Mouse (Mus musculus): Measurements from ENCODE around the gene S100a16. TPM values are rescaled to one million over a fixed set of nuclear protein-coding genes. Genes with fewer than 3 reads are reported as not detected.

Gene S100a16
- total RNA-seq, 2 experiments from 2014 or later = not detected

DNA sequence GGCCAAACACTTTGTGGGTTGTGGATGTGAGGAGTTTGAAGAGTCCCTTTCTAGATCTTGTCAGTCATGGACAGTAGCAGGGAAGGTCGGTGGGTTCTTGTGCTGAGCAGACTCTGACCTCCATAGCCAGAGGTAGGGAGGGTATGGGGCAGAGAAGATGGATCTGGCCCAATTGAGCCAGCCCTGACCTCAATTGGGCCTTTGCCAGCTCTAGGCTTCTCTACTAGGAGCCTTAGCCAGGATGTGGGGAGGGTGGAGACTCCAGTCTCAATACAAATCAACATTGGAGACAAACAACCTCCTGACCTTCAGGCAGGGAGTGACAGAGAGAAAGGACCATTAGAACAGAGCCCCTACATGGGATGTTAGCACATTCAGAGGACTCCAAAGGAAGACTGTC, 21.8 kb upstream of the S100a16 start:
- ATAC-seq (replicated peaks; ENCODE audit: low FRiP score, poor library complexity, severe bottlenecking) = peak; percentile 12; the same call in 1 of the 2 replicates

DNA sequence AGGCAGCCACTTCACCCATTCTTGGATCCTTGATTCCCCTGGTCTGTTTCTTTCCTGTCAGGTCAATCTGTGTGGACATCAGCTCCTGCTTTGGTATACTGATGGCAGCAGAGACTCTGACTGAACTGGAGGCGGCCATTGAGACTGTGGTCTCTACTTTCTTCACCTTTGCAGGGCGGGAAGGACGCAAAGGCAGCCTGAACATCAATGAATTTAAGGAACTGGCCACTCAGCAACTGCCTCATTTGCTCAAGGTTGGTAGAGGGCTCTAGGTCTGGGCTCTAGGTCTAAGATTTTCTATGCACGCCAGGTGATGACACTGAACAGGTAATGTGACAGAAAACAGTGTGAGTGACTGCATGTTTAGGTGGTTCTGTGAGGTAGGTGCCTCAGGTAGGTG, 21.3 kb upstream of the S100a16 start:
- ATAC-seq (replicated peaks; ENCODE audit: low FRiP score, poor library complexity, severe bottlenecking) = no peak

DNA sequence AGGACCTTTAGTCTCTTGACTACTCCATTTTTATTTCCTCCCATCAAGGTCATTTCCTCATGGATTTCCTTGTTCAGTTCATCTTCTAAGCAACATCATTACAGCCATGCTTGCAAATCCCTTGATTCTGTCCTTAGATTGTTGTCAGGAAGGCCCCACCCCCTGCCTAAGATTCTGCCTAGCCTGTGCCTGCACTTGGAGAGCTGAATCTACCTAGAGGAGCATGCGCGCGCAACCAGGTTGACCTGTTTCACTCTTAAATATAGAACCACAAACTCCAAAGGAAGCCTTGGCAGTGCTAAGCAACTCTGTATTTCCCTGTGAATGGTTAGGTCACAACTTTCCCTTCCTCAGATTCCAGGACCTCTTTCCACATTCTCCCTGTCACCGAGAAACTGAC, 19.3 kb upstream of the S100a16 start:
- ATAC-seq (replicated peaks; ENCODE audit: low FRiP score, poor library complexity, severe bottlenecking) = no peak

DNA sequence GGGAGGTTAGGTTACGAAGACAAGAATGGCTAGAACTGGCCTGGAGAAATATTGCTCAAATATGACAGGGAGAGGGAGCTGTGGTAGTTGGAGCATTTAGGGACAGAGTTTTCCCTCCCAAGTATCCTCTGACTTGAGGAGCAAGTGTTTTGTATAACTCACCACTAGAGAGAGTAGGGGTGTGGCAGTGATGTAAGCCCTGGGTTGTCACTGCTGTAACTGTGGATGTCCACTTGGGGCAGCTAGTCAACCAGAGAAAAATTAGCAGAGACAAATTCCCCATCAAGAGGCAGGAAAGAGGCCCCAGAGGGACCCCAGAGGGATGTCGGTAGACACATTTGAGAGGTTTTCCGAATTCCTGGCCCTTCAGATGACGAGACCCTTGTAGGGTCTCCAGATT, 11.6 kb upstream of the S100a16 start:
- peak; percentile 81 for ATAC-seq (replicated peaks; ENCODE audit: low FRiP score, poor library complexity, severe bottlenecking)

DNA sequence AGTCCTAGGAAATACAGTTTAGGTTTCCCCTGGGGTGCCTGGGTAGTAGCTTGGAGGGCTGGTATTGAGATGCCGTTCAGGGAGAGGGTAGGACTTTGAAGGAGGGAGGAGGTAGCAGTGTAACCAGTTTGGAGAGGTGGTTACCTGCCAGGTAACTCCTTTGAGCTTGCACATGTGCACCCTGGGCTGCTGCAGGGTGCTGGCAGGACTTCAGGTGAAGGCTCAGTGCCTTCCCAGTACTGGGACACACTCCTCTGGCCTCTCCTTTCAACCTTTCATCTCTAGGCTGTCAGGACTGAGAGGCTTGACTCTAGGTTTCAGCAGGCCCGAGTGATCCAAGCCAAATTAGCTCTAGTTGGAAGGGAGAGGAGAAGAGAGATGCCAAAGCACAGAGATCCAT, 11.0 kb upstream of the S100a16 start:
- no peak for ATAC-seq (replicated peaks; ENCODE audit: low FRiP score, poor library complexity, severe bottlenecking)

DNA sequence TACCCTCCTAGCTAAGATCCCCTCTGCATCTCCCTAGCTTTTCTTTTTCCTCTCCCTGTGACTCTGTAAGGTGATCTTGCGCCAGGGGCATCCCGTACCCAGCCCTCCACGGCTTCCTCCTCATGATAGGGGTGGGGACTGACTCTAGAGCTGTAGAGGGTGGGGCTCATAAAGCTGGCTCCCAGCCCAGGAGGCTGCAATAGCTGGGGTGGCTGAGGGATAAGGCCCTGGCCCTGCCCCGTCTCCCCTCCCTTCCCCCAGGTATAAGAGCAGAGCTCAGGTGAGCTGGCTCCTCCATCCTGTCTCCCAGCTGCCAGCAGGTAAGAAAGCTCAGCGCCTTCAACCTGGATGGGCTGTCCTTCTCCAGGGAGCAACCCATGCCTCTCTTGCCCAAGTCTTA, 10.5 kb upstream of the S100a16 start, which contains the start of gene S100a14:
Gene S100a14, plus strand, starts transcription at position 277 of the 400 bp plus-strand sequence.
- peak; percentile 60 for ATAC-seq (replicated peaks; ENCODE audit: low FRiP score, poor library complexity, severe bottlenecking)

DNA sequence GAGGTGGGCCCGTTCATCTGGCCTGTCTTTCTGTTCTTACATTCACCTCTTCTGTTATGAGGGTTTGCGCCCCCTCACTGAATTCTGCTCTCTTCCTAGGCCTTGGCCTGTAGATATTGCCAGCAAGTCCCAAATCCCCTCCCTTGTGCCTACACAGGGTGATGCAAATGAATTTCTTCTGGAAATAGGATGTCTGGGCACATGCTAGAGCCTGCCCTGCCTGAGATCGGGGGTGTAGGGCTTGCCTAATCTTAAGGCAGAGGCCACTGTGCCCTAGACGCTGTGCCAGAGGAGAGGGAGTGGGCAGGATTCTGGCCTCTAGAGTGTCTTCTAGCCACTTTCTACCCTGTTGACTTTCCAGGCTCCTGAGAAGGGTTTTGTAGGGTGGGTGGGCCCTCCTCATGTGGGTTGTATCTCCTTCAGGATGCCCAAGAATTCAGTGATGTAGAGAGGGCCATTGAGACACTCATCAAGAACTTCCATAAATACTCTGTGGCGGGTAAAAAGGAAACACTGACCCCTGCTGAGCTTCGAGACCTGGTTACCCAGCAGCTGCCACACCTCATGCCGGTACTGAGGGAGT, 9.7 kb upstream of the S100a16 start:
- ATAC-seq (replicated peaks; ENCODE audit: low FRiP score, poor library complexity, severe bottlenecking) = no peak

DNA sequence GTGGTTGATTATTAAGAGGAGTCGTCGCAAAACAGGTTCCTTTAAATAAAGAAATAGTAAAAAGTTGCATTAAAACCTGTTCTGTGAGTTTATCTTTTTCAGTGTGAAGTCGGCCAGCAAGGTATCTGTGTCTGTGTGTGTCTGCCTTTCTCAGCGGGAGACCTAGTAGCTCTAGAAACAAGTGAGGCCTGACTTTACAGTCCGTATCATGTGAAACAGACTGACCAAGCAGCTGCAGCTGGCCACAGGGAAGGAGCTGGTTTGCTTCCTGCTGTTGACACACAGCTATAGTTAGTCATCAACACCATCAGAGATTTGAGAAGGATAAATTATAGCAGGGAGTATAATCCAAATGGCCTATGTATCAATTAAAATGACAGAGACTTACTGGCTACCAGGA, 5.3 kb upstream of the S100a16 start:
- no peak for ATAC-seq (replicated peaks; ENCODE audit: low FRiP score, poor library complexity, severe bottlenecking)

DNA sequence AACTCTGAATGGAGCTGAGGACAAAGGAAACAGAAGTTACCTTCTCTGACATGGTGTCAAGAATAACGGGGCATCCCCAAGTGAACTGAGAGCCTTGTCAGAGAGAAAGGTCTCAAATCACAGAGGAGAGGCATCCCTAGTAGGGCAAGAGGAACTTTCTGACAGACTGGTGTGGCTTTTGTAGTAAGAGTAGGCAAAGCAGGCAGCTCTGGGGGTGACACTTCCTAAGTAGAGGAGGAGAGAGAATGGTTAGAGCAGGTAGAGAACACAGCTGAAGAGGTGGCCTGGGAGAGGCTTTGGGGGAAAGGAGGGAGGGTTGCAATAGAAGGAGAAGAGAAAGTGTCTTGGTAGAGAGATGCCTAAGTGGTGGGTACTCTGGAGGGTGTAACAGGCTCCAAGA, 1.6 kb upstream of the S100a16 start:
- ATAC-seq (replicated peaks; ENCODE audit: low FRiP score, poor library complexity, severe bottlenecking) = no peak

DNA sequence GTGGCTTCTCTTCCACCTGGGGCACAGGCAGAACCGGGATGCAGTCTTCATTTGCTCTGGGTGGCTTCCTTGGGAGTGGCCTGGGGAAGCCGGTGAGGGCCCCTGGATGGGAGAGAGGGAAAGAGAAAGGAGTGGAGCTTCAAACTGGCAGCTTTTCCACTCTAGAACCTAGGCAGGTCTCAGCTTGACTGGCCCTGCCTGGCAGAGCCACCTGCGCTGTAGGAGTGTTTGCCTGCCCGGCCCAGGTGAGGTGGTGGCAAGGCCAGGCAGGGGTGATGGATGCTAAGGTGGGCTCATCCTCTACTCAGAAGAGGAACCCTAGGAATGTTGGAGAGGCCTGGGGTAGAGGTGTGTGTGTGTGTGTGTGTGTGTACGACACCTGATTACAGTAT, 847 bp downstream of the S100a16 start:
- no peak for ATAC-seq (replicated peaks; ENCODE audit: low FRiP score, poor library complexity, severe bottlenecking)

DNA sequence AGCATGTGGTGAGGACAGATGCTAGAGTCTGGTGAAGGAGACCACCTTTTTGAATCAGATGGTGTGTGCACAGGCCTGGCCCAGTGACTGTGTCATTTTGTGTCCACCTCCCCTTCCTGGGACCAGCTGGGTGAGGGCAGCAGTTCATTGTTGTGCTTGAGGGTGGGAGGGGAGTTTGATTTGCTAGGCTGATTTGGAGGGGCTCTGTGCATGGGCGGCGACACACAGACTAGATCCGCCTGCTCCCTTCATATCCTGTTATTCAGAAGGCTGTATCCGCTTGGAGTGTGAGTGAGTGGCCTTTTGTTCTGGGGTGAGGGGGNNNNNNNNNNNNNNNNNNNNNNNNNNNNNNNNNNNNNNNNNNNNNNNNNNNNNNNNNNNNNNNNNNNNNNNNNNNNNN, 3.9 kb downstream of the S100a16 start:
- ATAC-seq (replicated peaks; ENCODE audit: low FRiP score, poor library complexity, severe bottlenecking) = no peak

DNA sequence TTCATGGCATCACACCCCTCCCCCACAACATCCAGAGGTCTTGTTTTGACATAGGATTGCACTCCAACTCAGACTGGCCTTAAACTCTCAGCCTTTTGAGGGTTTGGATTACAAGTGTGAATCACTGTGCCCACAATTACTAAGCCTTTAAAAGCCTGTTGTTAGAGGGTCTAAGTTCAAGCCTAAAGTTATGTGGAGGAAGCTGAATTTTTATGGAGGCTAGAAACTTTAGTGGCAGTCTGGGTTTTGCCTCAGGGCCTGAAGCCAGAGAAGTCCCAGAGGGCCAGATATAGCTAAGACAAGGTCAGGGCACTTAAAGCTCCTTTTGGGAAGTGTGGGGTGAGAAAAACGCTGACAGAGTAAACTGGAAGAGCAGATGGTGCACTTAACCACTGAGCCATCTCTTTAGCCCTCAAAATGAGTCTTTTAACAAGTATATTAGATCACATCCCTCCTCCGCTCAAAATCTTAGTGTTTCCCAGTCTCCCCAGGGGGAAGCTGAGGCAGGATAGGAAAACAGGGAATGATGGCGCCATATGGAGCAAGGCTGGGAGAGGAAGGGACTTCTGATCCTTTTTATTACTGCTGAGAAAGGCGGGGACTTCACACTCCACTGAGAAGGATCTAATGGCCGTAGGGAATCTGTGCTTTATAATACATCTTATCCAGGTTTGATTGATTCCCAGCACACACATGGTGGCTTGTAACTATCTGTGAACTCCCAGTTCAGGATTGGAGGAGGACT, 12.8 kb downstream of the S100a16 start:
- ATAC-seq (replicated peaks; ENCODE audit: low FRiP score, poor library complexity, severe bottlenecking) = no peak

DNA sequence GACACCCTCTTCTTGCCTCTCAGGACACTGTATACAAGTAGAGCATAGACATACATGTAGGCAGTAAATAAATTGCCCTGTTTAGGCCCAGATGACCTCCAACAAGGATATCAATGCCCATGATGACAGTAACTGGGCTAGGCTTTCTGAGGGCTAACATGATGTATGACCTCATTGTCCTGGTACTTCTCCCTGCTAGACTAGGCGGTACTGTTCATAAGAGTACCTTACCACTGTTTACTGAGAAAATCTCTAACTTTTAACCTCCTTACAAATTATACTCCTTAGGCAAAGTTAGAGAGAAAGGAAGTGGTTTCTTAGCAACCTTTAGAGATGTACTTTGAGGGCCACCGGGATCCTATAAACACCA, 13.4 kb downstream of the S100a16 start:
- no peak for ATAC-seq (replicated peaks; ENCODE audit: low FRiP score, poor library complexity, severe bottlenecking)

DNA sequence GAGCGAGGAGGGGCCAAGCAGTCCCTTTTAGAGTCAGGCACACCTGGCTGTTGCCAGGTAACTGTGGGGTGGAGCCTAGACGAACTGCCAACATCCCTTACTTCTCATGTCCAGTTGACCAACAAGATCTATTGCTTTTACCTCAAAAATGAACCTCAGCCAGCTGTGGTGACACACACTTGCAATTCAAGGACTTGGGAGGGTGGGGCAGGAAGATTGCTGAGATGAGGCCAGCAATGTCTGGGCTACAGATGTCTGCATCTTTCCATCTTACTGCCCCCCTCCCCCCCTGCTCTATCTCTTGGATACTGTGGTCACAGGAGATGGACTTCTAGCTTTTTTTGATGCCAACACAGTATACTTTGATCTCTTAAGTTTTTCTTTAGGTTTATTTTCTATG, 15.2 kb downstream of the S100a16 start:
- no peak for ATAC-seq (replicated peaks; ENCODE audit: low FRiP score, poor library complexity, severe bottlenecking)

DNA sequence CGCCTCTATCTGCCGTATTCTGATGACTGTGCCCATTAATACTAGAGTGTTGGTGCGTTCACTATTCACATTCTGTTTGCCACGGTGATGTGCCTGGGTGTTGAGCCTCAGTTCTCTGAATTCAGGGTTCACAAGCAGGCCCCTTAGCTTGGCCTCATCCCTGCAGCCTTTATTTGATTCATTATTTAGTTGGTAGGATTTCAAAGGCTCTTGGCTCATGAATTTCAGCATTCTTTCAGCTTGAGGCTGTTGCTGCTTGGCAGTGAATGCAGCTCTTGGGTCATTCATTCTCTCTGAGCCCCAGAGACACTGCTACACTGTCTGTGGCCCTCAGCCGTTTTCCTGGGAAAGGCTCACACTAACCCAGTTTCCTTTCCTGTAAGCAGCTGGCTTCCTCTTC, 18.9 kb downstream of the S100a16 start:
- ATAC-seq (replicated peaks; ENCODE audit: low FRiP score, poor library complexity, severe bottlenecking) = no peak

DNA sequence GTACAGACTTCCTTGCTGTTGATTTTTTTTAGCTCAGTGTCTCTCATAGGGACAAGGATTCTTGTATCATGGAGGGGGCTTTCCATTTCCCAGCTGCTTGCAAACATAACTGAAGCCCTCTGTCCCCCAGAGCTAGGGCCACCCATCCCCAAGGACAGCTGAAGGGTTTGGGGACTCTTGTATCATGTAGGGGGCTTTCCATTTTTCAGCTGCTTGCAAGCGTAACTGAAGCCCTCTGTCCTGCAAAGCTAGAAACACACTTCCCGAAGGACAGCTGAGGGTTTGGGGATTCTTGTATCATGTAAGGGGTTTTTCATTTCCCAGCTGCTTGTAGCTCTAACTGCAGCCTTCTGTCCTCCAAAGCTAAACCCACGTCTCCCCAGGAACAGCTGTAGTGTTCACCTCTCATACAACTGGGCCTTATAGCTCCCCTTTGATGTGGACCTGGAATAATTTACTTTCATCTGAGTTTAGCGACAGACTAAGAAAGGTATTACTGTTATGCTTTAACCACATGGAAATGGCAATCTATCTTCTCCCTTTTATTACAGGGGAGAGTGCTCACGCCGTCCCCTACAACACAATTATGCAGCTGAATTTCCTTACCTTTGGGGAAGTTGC, 23.1 kb downstream of the S100a16 start, which contains the start of gene S100a3:
Gene S100a3, plus strand, starts transcription at position 571 of the 621 bp plus-strand sequence.
- 0 out of 2 replicates have a peak, but pooled peaks have one; percentile 44 for ATAC-seq (replicated peaks; ENCODE audit: low FRiP score, poor library complexity, severe bottlenecking)

DNA sequence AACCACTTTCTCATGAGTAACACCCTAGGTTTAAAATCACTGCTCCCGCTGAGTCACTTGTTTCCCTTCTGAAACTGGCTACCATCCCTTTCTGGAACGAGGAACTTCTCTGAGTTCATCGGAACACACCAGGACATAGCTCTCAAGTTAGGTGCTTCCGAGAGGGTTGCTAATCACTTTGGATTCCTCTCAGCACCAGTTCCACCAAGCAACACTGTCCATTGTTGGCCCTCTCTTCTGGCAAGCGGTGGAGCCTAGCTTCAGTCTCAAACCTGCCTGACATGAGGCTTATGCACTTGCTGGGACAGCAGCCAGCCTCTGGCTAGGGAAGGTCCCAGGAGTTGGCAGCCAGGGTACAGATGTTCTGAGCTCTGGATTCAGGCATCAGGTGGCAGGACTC, 37.6 kb downstream of the S100a16 start:
- ATAC-seq (replicated peaks; ENCODE audit: low FRiP score, poor library complexity, severe bottlenecking) = no peak

DNA sequence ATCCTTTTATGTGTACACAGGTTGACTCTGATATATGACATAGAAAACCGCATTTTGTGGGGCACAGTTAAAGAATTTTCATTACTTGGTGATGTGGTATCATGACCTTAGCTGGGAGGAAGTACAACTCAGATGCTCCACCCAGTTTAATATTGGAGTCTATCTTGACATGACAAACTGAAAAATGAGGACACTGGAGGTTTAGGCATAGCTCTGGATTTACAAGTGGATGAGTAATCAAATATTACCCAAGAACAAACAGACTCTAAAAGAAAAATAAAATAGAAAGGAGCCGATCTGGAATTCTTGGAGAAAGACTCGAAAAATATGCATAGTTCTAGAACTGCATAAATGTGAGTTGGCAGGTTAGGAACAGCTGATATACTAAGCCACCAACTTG, 38.3 kb downstream of the S100a16 start:
- no peak for ATAC-seq (replicated peaks; ENCODE audit: low FRiP score, poor library complexity, severe bottlenecking)

DNA sequence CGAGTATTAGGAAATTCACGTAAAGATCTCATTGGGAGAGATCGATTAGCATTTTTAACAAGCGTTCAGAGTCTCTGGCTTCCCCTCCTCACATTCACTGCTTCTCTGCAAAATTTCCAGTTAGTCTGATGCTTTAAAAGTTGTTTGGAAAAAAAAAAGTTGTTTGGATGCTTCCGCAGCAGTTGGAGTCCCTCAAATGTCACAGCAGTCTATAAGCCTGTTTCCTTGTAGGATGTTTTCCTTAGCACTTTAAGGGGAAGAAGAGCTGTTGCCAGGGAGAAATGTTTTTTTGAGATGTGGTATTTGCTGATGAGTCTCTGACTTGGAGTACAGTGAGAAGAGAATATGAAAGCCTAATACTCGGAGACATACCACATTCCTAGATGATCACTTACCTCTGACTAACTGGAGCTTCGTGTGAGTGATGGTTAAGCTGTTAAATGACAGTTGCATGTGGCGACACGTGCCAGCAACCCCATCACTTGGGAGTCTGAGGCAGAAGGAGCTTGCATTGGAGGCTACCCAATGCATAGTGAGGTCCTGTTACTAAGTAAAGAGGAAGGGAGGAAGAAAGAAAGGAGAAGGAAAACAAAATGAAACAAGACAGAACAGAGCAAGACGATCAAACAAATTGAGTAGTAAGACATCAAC, 39.4 kb downstream of the S100a16 start:
- no peak for ATAC-seq (replicated peaks; ENCODE audit: low FRiP score, poor library complexity, severe bottlenecking)

DNA sequence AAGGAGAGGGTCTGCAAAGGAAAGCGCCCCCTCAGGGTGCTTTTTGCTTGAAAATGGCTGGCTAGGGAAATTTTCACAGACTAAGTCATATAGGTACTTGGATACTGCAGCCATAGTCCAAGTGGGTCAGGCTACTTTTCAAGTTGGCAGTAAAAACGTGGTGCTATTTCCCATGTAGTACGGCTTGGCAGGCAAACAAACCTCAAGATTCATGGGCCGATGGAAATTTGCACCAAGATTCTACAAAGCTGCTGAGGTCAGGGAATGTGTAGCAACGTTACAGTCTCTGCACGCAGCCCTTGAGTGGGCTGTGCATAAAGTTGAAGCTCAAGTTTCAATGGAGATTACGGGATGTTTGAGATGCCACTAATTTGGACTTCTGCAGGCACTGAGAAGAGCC, 42.4 kb downstream of the S100a16 start:
- ATAC-seq (replicated peaks; ENCODE audit: low FRiP score, poor library complexity, severe bottlenecking) = no peak

DNA sequence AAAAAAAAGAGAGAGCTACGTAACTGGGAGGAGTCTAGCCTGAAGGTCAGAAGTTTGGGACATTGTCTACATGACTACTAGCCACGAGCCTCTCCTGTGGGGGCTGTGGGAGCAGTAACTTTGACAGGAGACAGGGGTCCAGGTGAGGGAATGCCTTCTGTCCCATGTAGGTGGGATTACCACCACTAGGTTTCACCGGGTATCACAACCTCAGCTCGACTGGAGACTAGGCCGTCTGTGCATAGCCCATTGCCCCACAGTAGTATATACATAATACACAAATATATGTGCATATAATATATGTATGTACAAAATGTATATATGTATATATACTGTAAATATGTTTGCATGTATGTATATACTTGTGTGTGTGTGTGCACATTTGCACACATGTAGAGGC, 44.1 kb downstream of the S100a16 start:
- no peak for ATAC-seq (replicated peaks; ENCODE audit: low FRiP score, poor library complexity, severe bottlenecking)
